Mouse (Mus musculus): ENCODE data around the gene Tm4sf5. TPM values are rescaled to one million over a fixed set of nuclear protein-coding genes. Genes with fewer than 3 reads are reported as not detected.
A peak's percentile ranks its signal among the peaks of the same experiment; 100 is the strongest.

Tm4sf5 gene
- total and polyA plus RNA-seq, 3 experiments, result 5.5 to 24.5 (median 11.7) TPM

DNA sequence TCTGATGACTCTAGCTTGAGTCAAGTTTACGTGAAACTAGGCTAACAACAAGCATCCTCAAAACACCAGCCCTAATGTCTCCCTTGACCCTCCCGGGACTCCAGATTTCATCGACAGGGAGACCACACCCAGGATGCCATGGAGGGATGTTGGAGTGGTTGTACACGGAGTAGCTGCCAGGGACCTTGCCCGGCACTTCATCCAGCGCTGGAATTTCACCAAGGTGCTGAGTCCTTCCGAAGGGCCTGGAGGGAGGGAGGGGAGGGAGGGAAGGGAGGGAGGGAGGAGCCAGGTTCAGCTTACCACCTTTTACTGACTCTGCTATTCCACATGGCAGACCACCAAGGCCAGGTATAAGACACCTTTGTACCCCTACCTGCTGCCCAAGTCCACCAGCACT, 48.9 kb downstream of the Tm4sf5 start:
- H3K9ac ChIP-seq (ENCODE audit: insufficient read depth, low read depth), result no peak overlapping the region
- no peaks in the 10 kb centered on the region for H3K4me1 ChIP-seq (ENCODE audit: control insufficient read depth in 1 of 2, insufficient read depth in 2 of 2)
- dilution Hi-C loops (cut with MboI; ENCODE audit: extremely low pct_ligation_motif_present, extremely low pct_unique_long_range_greater_than_20kb, low sequenced_read_pairs) (no loop called here), in situ Hi-C loops (cut with MboI; ENCODE audit: low pct_ligation_motif_present, low pct_unique_long_range_greater_than_20kb, low sequenced_read_pairs) (no loop called here)
- no peaks in the 10 kb centered on the region for H3K79me2 ChIP-seq (replicated peaks; ENCODE audit: control insufficient read depth, extremely low read depth, insufficient read depth, poor library complexity, severe bottlenecking)
- no peak for DNase-seq (ENCODE audit: extremely low read depth)
- H3K4me2 ChIP-seq (ENCODE audit: insufficient read depth, low read depth, poor library complexity, severe bottlenecking), result no peak overlapping the region
- H3K9me3 ChIP-seq (replicated peaks; ENCODE audit: low read length), result no peaks in the 10 kb centered on the region
- H3K27ac ChIP-seq (ENCODE audit: insufficient read depth, low read depth), result no peak overlapping the region
- H3K4me3 ChIP-seq (replicated peaks in 1 of 3; ENCODE audit: low read depth in 2 of 3, low read length in 2 of 3, poor library complexity in 1 of 3), result no peak overlapping the region
- H3K36me3 ChIP-seq (replicated peaks in 1 of 2; ENCODE audit: control insufficient read depth in 1 of 2, insufficient read depth in 1 of 2, low read length in 1 of 2), result peaks cover 0 to 57% of the 10 kb centered on the region in 2 experiments
- no peak for TF ChIP-seq ZMIZ1 (IDR thresholded peaks at IDR 0.05; ENCODE audit: low read depth, low read length)
- no peak for TF ChIP-seq ZC3H11A (IDR thresholded peaks at IDR 0.05; ENCODE audit: low read depth, low read length)
- TF ChIP-seq POLR2A (IDR thresholded peaks at IDR 0.05; ENCODE audit: low read depth, low read length), result no peak
- no peak for TF ChIP-seq NRF1 (IDR thresholded peaks at IDR 0.05; ENCODE audit: low read depth, low read length)
- no peak for TF ChIP-seq TBP (conservative IDR thresholded peaks at IDR 0.05; ENCODE audit: low read depth, low read length)
- TF ChIP-seq HCFC1 (IDR thresholded peaks at IDR 0.05; ENCODE audit: low read depth, low read length), result no peak
- TF ChIP-seq E2F4 (IDR thresholded peaks at IDR 0.05; ENCODE audit: insufficient replicate concordance, low read depth, low read length), result no peak
- H3K27me3 ChIP-seq (replicated peaks), result no peaks in the 10 kb centered on the region

DNA sequence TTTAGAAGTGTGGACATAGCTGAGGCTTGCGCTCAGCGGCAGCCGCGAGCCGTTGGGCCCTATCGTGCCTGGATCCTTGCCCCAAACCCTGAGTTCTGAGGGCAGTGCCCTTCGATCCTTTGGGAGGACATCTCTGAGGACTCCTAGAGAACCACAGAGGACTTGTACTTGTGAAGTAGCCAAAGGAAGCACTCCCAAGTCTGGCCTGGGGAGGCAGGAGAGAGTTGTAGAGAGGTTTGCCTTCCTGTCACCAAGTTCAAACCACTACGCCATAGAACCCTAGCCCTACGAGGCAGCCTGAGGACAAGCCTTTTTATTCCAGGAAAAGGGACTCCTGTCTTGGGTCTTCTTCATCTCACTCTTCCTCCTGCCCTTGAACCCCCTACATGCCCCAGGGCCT, 52.5 kb downstream of the Tm4sf5 start:
- DNase-seq (ENCODE audit: extremely low read depth), result no peak
- no peak overlapping the region for H3K27ac ChIP-seq (ENCODE audit: insufficient read depth, low read depth)
- no peak overlapping the region for H3K4me2 ChIP-seq (ENCODE audit: insufficient read depth, low read depth, poor library complexity, severe bottlenecking)
- dilution Hi-C loops (cut with MboI; ENCODE audit: extremely low pct_ligation_motif_present, extremely low pct_unique_long_range_greater_than_20kb, low sequenced_read_pairs), result no loop called here
- H3K9me3 ChIP-seq (replicated peaks; ENCODE audit: low read length), result no peaks in the 10 kb centered on the region
- H3K79me2 ChIP-seq (replicated peaks; ENCODE audit: control insufficient read depth, extremely low read depth, insufficient read depth, poor library complexity, severe bottlenecking), result no peaks in the 10 kb centered on the region
- H3K27me3 ChIP-seq (replicated peaks), result no peaks in the 10 kb centered on the region
- in situ Hi-C loops (cut with MboI; ENCODE audit: low pct_ligation_motif_present, low pct_unique_long_range_greater_than_20kb, low sequenced_read_pairs), result loop anchor here (5.0 kb wide), 1 partner anchor 45 kb away; no protein-coding TSS in a partner anchor
- peak; percentile 47 for TF ChIP-seq SMC3 (IDR thresholded peaks at IDR 0.05; ENCODE audit: low read depth, low read length)
- no peak for TF ChIP-seq RCOR1 (conservative IDR thresholded peaks at IDR 0.05; ENCODE audit: low read depth, low read length)
- TF ChIP-seq ZNF384 (IDR thresholded peaks at IDR 0.05; ENCODE audit: low read depth, low read length), result no peak
- peak; percentile 49 for TF ChIP-seq RAD21 (IDR thresholded peaks at IDR 0.05; ENCODE audit: low read depth, low read length)
- peak in 1 of 2 experiments; percentile 58; a peak in 2 of 4 replicates for TF ChIP-seq CTCF (conservative IDR thresholded peaks at IDR 0.05 in 1 of 2, IDR thresholded peaks at IDR 0.05 in 1 of 2; ENCODE audit: low read depth in 2 of 2, low read length in 2 of 2)
- TF ChIP-seq USF2 (conservative IDR thresholded peaks at IDR 0.05; ENCODE audit: low read depth, low read length), result no peak
- no peak overlapping the region for H3K4me3 ChIP-seq (replicated peaks in 1 of 3; ENCODE audit: low read depth in 2 of 3, low read length in 2 of 3, poor library complexity in 1 of 3)
- peaks cover 0 to 43% of the 10 kb centered on the region in 2 experiments for H3K36me3 ChIP-seq (replicated peaks in 1 of 2; ENCODE audit: control insufficient read depth in 1 of 2, insufficient read depth in 1 of 2, low read length in 1 of 2)
- no peak overlapping the region for H3K9ac ChIP-seq (ENCODE audit: insufficient read depth, low read depth)
- H3K4me1 ChIP-seq (ENCODE audit: control insufficient read depth in 1 of 2, insufficient read depth in 2 of 2), result peaks cover 2 to 14% of the 10 kb centered on the region in 2 experiments; a peak in 3 of 4 replicates

Other genes with a start within 250 kb of the Tm4sf5 start
Only the 20 nearest of the 25 such genes appear.
- 0.04 TPM in 1 of 2 replicates, not detected in the other for gene Alox15, start 153.2 kb upstream of the Tm4sf5 start, total RNA-seq (2012; rRNA removed)
- not detected in 2 replicates for gene Alox15, start 153.2 kb upstream of the Tm4sf5 start, total RNA-seq (2014; rRNA removed)
- gene Alox15, start 153.2 kb upstream of the Tm4sf5 start, polyA plus RNA-seq (2012; ENCODE audit: insufficient read length, low read depth), result not detected in 2 replicates
- 33.0 and 37.5 TPM in 2 replicates for gene Pelp1, start 95.2 kb upstream of the Tm4sf5 start, total RNA-seq (2012; rRNA removed)
- gene Pelp1, start 95.2 kb upstream of the Tm4sf5 start, total RNA-seq (2014; rRNA removed), result 12.9 and 13.2 TPM in 2 replicates
- 101 and 113 TPM in 2 replicates for gene Pelp1, start 95.2 kb upstream of the Tm4sf5 start, polyA plus RNA-seq (2012; ENCODE audit: insufficient read length, low read depth)
- 45.9 and 60.2 TPM in 2 replicates for gene Arrb2, start 72.6 kb upstream of the Tm4sf5 start, total RNA-seq (2012; rRNA removed)
- gene Arrb2, start 72.6 kb upstream of the Tm4sf5 start, total RNA-seq (2014; rRNA removed), result 42.1 and 46.0 TPM in 2 replicates
- gene Arrb2, start 72.6 kb upstream of the Tm4sf5 start, polyA plus RNA-seq (2012; ENCODE audit: insufficient read length, low read depth), result 89.7 and 101 TPM in 2 replicates
- gene Med11, start 53.3 kb upstream of the Tm4sf5 start, total RNA-seq (2012; rRNA removed), result 52.2 and 59.7 TPM in 2 replicates
- gene Med11, start 53.3 kb upstream of the Tm4sf5 start, total RNA-seq (2014; rRNA removed), result 70.3 and 79.9 TPM in 2 replicates
- gene Med11, start 53.3 kb upstream of the Tm4sf5 start, polyA plus RNA-seq (2012; ENCODE audit: insufficient read length, low read depth), result 74.3 and 91.6 TPM in 2 replicates
- 0.08 TPM in 1 of 2 replicates, not detected in the other for gene Zmynd15, start 45.8 kb upstream of the Tm4sf5 start, total RNA-seq (2012; rRNA removed)
- gene Zmynd15, start 45.8 kb upstream of the Tm4sf5 start, total RNA-seq (2014; rRNA removed), result 0.05 TPM in 1 of 2 replicates, not detected in the other
- gene Zmynd15, start 45.8 kb upstream of the Tm4sf5 start, polyA plus RNA-seq (2012; ENCODE audit: insufficient read length, low read depth), result 0.20 and 0.74 TPM in 2 replicates
- 0.04 and 0.08 TPM in 2 replicates for gene Cxcl16, start 45.3 kb upstream of the Tm4sf5 start, total RNA-seq (2012; rRNA removed)
- gene Cxcl16, start 45.3 kb upstream of the Tm4sf5 start, total RNA-seq (2014; rRNA removed), result not detected in 2 replicates
- gene Cxcl16, start 45.3 kb upstream of the Tm4sf5 start, polyA plus RNA-seq (2012; ENCODE audit: insufficient read length, low read depth), result 0.56 and 0.59 TPM in 2 replicates
- gene Vmo1, start 9.4 kb downstream of the Tm4sf5 start, total RNA-seq (2012; rRNA removed), result 0.21 TPM in 1 of 2 replicates, not detected in the other
- 0.70 TPM in 1 of 2 replicates, not detected in the other for gene Vmo1, start 9.4 kb downstream of the Tm4sf5 start, total RNA-seq (2014; rRNA removed)
- gene Vmo1, start 9.4 kb downstream of the Tm4sf5 start, polyA plus RNA-seq (2012; ENCODE audit: insufficient read length, low read depth), result 0.36 and 0.63 TPM in 2 replicates
- not detected in 2 replicates for gene Gltpd2, start 14.0 kb downstream of the Tm4sf5 start, total RNA-seq (2012; rRNA removed)
- not detected in 2 replicates for gene Gltpd2, start 14.0 kb downstream of the Tm4sf5 start, total RNA-seq (2014; rRNA removed)
- 0.19 TPM in 1 of 2 replicates, not detected in the other for gene Gltpd2, start 14.0 kb downstream of the Tm4sf5 start, polyA plus RNA-seq (2012; ENCODE audit: insufficient read length, low read depth)
- gene Psmb6, start 20.1 kb downstream of the Tm4sf5 start, total RNA-seq (2012; rRNA removed), result 921 and 922 TPM in 2 replicates
- gene Psmb6, start 20.1 kb downstream of the Tm4sf5 start, total RNA-seq (2014; rRNA removed), result 749 and 831 TPM in 2 replicates
- gene Psmb6, start 20.1 kb downstream of the Tm4sf5 start, polyA plus RNA-seq (2012; ENCODE audit: insufficient read length, low read depth), result 779 and 831 TPM in 2 replicates
- not detected in 2 replicates for gene Gm40193, start 27.7 kb downstream of the Tm4sf5 start, total RNA-seq (2012; rRNA removed)
- not detected in 2 replicates for gene Gm40193, start 27.7 kb downstream of the Tm4sf5 start, total RNA-seq (2014; rRNA removed)
- gene Gm40193, start 27.7 kb downstream of the Tm4sf5 start, polyA plus RNA-seq (2012; ENCODE audit: insufficient read length, low read depth), result not detected in 2 replicates
- 4.0 and 4.8 TPM in 2 replicates for gene Pld2, start 34.8 kb downstream of the Tm4sf5 start, total RNA-seq (2012; rRNA removed)
- gene Pld2, start 34.8 kb downstream of the Tm4sf5 start, total RNA-seq (2014; rRNA removed), result 3.1 and 3.4 TPM in 2 replicates
- 6.6 and 6.7 TPM in 2 replicates for gene Pld2, start 34.8 kb downstream of the Tm4sf5 start, polyA plus RNA-seq (2012; ENCODE audit: insufficient read length, low read depth)
- 24.3 and 31.2 TPM in 2 replicates for gene Mink1, start 57.6 kb downstream of the Tm4sf5 start, total RNA-seq (2012; rRNA removed)
- gene Mink1, start 57.6 kb downstream of the Tm4sf5 start, total RNA-seq (2014; rRNA removed), result 11.6 and 15.0 TPM in 2 replicates
- gene Mink1, start 57.6 kb downstream of the Tm4sf5 start, polyA plus RNA-seq (2012; ENCODE audit: insufficient read length, low read depth), result 79.8 and 82.8 TPM in 2 replicates
- 0.17 TPM in 1 of 2 replicates, not detected in the other for gene 4930544D05Rik, start 110.6 kb downstream of the Tm4sf5 start, total RNA-seq (2012; rRNA removed)
- gene 4930544D05Rik, start 110.6 kb downstream of the Tm4sf5 start, total RNA-seq (2014; rRNA removed), result not detected in 2 replicates
- gene 4930544D05Rik, start 110.6 kb downstream of the Tm4sf5 start, polyA plus RNA-seq (2012; ENCODE audit: insufficient read length, low read depth), result not detected in 2 replicates
- not detected in 2 replicates for gene Chrne, start 114.0 kb downstream of the Tm4sf5 start, total RNA-seq (2012; rRNA removed)
- gene Chrne, start 114.0 kb downstream of the Tm4sf5 start, total RNA-seq (2014; rRNA removed), result not detected in 2 replicates
- gene Chrne, start 114.0 kb downstream of the Tm4sf5 start, polyA plus RNA-seq (2012; ENCODE audit: insufficient read length, low read depth), result not detected in 2 replicates
- 0.25 TPM in 2 replicates for gene Gp1ba, start 133.9 kb downstream of the Tm4sf5 start, total RNA-seq (2012; rRNA removed)
- gene Gp1ba, start 133.9 kb downstream of the Tm4sf5 start, total RNA-seq (2014; rRNA removed), result not detected in 2 replicates
- gene Gp1ba, start 133.9 kb downstream of the Tm4sf5 start, polyA plus RNA-seq (2012; ENCODE audit: insufficient read length, low read depth), result 0.84 and 1.1 TPM in 2 replicates
- gene Rnf167, start 142.0 kb downstream of the Tm4sf5 start, total RNA-seq (2012; rRNA removed), result 23.5 and 24.0 TPM in 2 replicates
- gene Rnf167, start 142.0 kb downstream of the Tm4sf5 start, total RNA-seq (2014; rRNA removed), result 24.1 and 25.5 TPM in 2 replicates
- gene Rnf167, start 142.0 kb downstream of the Tm4sf5 start, polyA plus RNA-seq (2012; ENCODE audit: insufficient read length, low read depth), result 28.0 and 31.7 TPM in 2 replicates
- 96.9 and 99.0 TPM in 2 replicates for gene Slc25a11, start 142.2 kb downstream of the Tm4sf5 start, total RNA-seq (2012; rRNA removed)
- 121 and 135 TPM in 2 replicates for gene Slc25a11, start 142.2 kb downstream of the Tm4sf5 start, total RNA-seq (2014; rRNA removed)
- gene Slc25a11, start 142.2 kb downstream of the Tm4sf5 start, polyA plus RNA-seq (2012; ENCODE audit: insufficient read length, low read depth), result 127 and 132 TPM in 2 replicates
- gene Pfn1, start 149.4 kb downstream of the Tm4sf5 start, total RNA-seq (2012; rRNA removed), result 1,045 and 1,143 TPM in 2 replicates
- 799 and 844 TPM in 2 replicates for gene Pfn1, start 149.4 kb downstream of the Tm4sf5 start, total RNA-seq (2014; rRNA removed)
- 2,575 and 2,624 TPM in 2 replicates for gene Pfn1, start 149.4 kb downstream of the Tm4sf5 start, polyA plus RNA-seq (2012; ENCODE audit: insufficient read length, low read depth)
- gene Eno3, start 152.0 kb downstream of the Tm4sf5 start, total RNA-seq (2012; rRNA removed), result 11.0 and 11.2 TPM in 2 replicates
- 22.9 and 23.0 TPM in 2 replicates for gene Eno3, start 152.0 kb downstream of the Tm4sf5 start, total RNA-seq (2014; rRNA removed)
- gene Eno3, start 152.0 kb downstream of the Tm4sf5 start, polyA plus RNA-seq (2012; ENCODE audit: insufficient read length, low read depth), result 26.4 and 27.5 TPM in 2 replicates
- gene Spag7, start 164.2 kb downstream of the Tm4sf5 start, total RNA-seq (2012; rRNA removed), result 96.3 and 105 TPM in 2 replicates
- gene Spag7, start 164.2 kb downstream of the Tm4sf5 start, total RNA-seq (2014; rRNA removed), result 86.9 and 93.5 TPM in 2 replicates
- gene Spag7, start 164.2 kb downstream of the Tm4sf5 start, polyA plus RNA-seq (2012; ENCODE audit: insufficient read length, low read depth), result 120 and 161 TPM in 2 replicates